Mouse (Mus musculus): ENCODE results near the gene Map4k3. TPM values are rescaled to one million over a fixed set of nuclear protein-coding genes. Genes with fewer than 3 reads are reported as not detected.

The Map4k3 gene
- polyA plus RNA-seq, 1 experiment from 2014 or later = 4.1 TPM

DNA sequence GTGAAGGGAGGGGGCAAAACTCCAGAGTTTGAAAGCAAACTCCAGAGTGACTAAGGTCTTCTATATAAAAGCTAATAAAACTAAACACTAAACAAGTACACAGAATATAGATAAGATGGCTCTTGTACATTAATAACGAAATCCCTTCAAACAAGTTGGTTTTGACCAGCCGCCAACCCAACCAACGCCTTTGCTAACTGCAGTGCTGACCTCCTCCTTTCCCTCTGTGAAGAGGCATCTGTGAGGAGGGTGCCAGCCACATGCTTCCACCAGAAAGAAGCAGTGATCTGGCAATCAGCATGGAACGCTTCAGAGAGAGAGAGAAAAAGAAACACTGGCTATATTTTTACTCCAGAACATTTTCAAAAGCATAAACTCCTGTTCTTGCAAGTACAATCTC lies 21.1 kb downstream of the Map4k3 start:
- Histone ChIP-seq H3K9ac (no peak overlapping the region), H3K27me3 (no peaks in the 10 kb centered on the region), H3K4me2 (no peak overlapping the region), H3K36me3 (replicated peaks) (no peaks in the 10 kb centered on the region), H3K4me3 (replicated peaks) (no peak overlapping the region), H3K4me1 (replicated peaks) (peaks cover 4% of the 10 kb centered on the region), H3K9me3 (replicated peaks) (no peaks in the 10 kb centered on the region), H3K27ac (replicated peaks) (no peak overlapping the region)
- no peak for ATAC-seq (ENCODE audit: insufficient read depth)
- WGBS (ENCODE audit: insufficient replicate concordance) = 57% methylated on average over 4 of the region's 4 CpGs

DNA sequence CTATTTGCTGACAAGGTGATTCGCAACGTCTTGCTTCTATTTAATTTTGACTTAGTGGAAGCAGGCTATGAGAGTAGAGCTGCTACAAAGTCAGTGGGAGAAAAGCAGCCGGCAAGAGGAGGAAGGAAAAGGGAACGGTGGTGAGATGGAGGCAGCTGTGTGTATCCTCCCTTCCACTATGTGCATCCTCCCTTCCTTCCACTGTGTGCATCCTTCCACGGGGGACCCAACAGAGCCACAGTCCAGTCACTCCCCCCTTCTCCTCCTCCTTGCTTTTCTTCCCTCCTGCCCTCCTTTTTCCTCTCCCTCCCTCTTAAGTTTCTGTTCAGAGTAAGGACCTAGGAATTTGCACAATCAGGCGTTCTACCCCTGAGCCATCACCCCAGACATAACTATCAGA lies 21.7 kb downstream of the Map4k3 start:
- Histone ChIP-seq H3K36me3 (replicated peaks) (no peaks in the 10 kb centered on the region), H3K4me2 (no peak overlapping the region), H3K27ac (replicated peaks) (no peak overlapping the region), H3K9ac (no peak overlapping the region), H3K9me3 (replicated peaks) (no peaks in the 10 kb centered on the region), H3K4me3 (replicated peaks) (no peak overlapping the region), H3K4me1 (replicated peaks) (peaks cover 4% of the 10 kb centered on the region), H3K27me3 (no peaks in the 10 kb centered on the region)
- no peak for ATAC-seq (ENCODE audit: insufficient read depth)
- 43% methylated on average over 6 of the region's 6 CpGs for WGBS (ENCODE audit: insufficient replicate concordance)

- no peaks in the 10 kb centered on the region for H3K27me3 ChIP-seq
- H3K4me1 ChIP-seq (replicated peaks) = no peaks in the 10 kb centered on the region; the same call in 1 of the 2 replicates
- no peak overlapping the region for H3K9ac ChIP-seq
- ATAC-seq (ENCODE audit: insufficient read depth) = no peak
- H3K36me3 ChIP-seq (replicated peaks) = no peaks in the 10 kb centered on the region
- H3K9me3 ChIP-seq (replicated peaks) = no peaks in the 10 kb centered on the region
- WGBS (ENCODE audit: insufficient replicate concordance) = 50% methylated on average over 5 of the region's 5 CpGs
- no peak overlapping the region for H3K4me3 ChIP-seq (replicated peaks)
- H3K27ac ChIP-seq (replicated peaks) = no peak overlapping the region
- H3K4me2 ChIP-seq = no peak overlapping the region
These were observed 26.6 kb downstream of the Map4k3 start for GRCm38 (mm10) chr17:80701687-80702086.

- no peak overlapping the region for H3K4me3 ChIP-seq (replicated peaks)
- H3K27ac ChIP-seq (replicated peaks) = no peak overlapping the region
- H3K9ac ChIP-seq = no peak overlapping the region
- no peak overlapping the region for H3K4me2 ChIP-seq
- 0 out of 2 replicates have a peak, but pooled peaks cover 3% of the 10 kb centered on the region for H3K4me1 ChIP-seq (replicated peaks)
- ATAC-seq (ENCODE audit: insufficient read depth) = no peak
- WGBS (ENCODE audit: insufficient replicate concordance) = 49% methylated on average over 7 of the region's 7 CpGs
- no peaks in the 10 kb centered on the region for H3K36me3 ChIP-seq (replicated peaks)
- no peaks in the 10 kb centered on the region for H3K27me3 ChIP-seq
- no peaks in the 10 kb centered on the region for H3K9me3 ChIP-seq (replicated peaks)
These were observed 29.4 kb downstream of the Map4k3 start for GRCm38 (mm10) chr17:80698930-80699329.

- no peak for ATAC-seq (ENCODE audit: insufficient read depth)
- no peaks in the 10 kb centered on the region for H3K9me3 ChIP-seq (replicated peaks)
- no peaks in the 10 kb centered on the region for H3K27me3 ChIP-seq
- H3K36me3 ChIP-seq (replicated peaks) = no peaks in the 10 kb centered on the region
- 59% methylated on average over 12 of the region's 12 CpGs for WGBS (ENCODE audit: insufficient replicate concordance)
- no peak overlapping the region for H3K4me3 ChIP-seq (replicated peaks)
- H3K9ac ChIP-seq = no peak overlapping the region
- no peak overlapping the region for H3K4me2 ChIP-seq
- H3K27ac ChIP-seq (replicated peaks) = no peak overlapping the region
- 0 out of 2 replicates have a peak, but pooled peaks cover 3% of the 10 kb centered on the region for H3K4me1 ChIP-seq (replicated peaks)
These were observed 29.9 kb downstream of the Map4k3 start for GRCm38 (mm10) chr17:80698191-80698901.

DNA sequence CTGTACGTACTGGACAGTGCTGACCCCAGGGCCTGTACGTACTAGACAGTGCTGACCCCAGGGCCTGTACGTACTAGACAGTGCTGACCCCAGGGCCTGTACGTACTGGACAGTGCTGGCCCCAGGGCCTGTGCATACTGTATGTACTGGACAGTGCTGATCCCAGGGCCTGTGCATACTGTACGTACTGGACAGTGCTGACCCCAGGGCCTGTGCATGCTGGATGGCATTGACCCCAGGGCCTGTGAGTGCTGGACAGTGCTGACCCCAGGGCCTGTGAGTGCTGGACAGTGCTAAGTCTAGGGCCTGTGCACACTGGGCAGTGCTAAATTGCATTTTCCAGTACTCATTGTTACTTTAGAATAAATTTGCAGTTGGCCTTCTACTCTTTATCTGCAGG lies 31.3 kb downstream of the Map4k3 start:
- Histone ChIP-seq H3K36me3 (replicated peaks) (no peaks in the 10 kb centered on the region), H3K27me3 (no peaks in the 10 kb centered on the region), H3K9me3 (replicated peaks) (no peaks in the 10 kb centered on the region), H3K4me1 (replicated peaks) (0 out of 2 replicates have a peak, but pooled peaks cover 3% of the 10 kb centered on the region), H3K9ac (no peak overlapping the region), H3K4me2 (no peak overlapping the region), H3K27ac (replicated peaks) (no peak overlapping the region), H3K4me3 (replicated peaks) (no peak overlapping the region)
- 74% methylated on average over 5 of the region's 5 CpGs for WGBS (ENCODE audit: insufficient replicate concordance)
- ATAC-seq (ENCODE audit: insufficient read depth) = no peak

GRCm38 (mm10) chr17:80696210-80696609 lies 32.1 kb downstream of the Map4k3 start:
- Histone ChIP-seq H3K9ac (no peak overlapping the region), H3K36me3 (replicated peaks) (no peaks in the 10 kb centered on the region), H3K4me3 (replicated peaks) (no peak overlapping the region), H3K4me1 (replicated peaks) (0 out of 2 replicates have a peak, but pooled peaks cover 3% of the 10 kb centered on the region), H3K27me3 (no peaks in the 10 kb centered on the region), H3K4me2 (no peak overlapping the region), H3K9me3 (replicated peaks) (no peaks in the 10 kb centered on the region), H3K27ac (replicated peaks) (no peak overlapping the region)
- no peak for ATAC-seq (ENCODE audit: insufficient read depth)
- WGBS (ENCODE audit: insufficient replicate concordance) = 74% methylated on average over 6 of the region's 6 CpGs

DNA sequence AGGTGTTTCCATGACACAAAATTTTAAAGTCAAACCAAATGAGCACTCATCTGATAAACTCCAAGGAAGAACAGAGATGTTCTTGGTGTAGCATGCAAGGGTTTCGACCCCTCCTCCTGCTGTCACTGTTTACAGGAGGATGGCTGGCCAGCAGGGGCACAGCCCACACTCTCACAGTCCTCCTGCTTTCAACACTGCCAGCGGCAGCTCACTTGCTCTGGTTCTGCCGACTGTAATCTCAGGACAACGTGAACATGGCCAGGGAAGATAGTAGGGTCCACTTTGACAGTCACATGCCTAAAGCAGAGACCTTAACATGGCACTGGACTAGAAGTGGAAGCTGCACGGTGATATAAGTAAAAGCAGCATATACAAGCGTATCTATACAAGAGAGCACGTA lies 34.6 kb downstream of the Map4k3 start:
- ATAC-seq (ENCODE audit: insufficient read depth) = no peak
- H3K27ac ChIP-seq (replicated peaks) = no peak overlapping the region

GRCm38 (mm10) chr17:80692183-80692582 lies 36.1 kb downstream of the Map4k3 start:
- Histone ChIP-seq H3K9ac (no peak overlapping the region), H3K27me3 (no peaks in the 10 kb centered on the region), H3K4me3 (replicated peaks) (no peak overlapping the region), H3K4me1 (replicated peaks) (0 out of 2 replicates have a peak, but pooled peaks cover 7% of the 10 kb centered on the region), H3K9me3 (replicated peaks) (no peaks in the 10 kb centered on the region), H3K36me3 (replicated peaks) (no peaks in the 10 kb centered on the region), H3K4me2 (no peak overlapping the region), H3K27ac (replicated peaks) (no peak overlapping the region)
- WGBS (ENCODE audit: insufficient replicate concordance) = 57% methylated on average over 13 of the region's 13 CpGs
- no peak for ATAC-seq (ENCODE audit: insufficient read depth)

More for the DNA sequence above, 34.6 kb downstream of the Map4k3 start:
- Histone ChIP-seq H3K36me3 (replicated peaks) (no peaks in the 10 kb centered on the region), H3K4me3 (replicated peaks) (no peak overlapping the region), H3K4me2 (no peak overlapping the region), H3K4me1 (replicated peaks) (0 out of 2 replicates have a peak, but pooled peaks cover 5% of the 10 kb centered on the region), H3K9me3 (replicated peaks) (no peaks in the 10 kb centered on the region), H3K27me3 (no peaks in the 10 kb centered on the region), H3K9ac (no peak overlapping the region)
- 52% methylated on average over 7 of the region's 7 CpGs for WGBS (ENCODE audit: insufficient replicate concordance)

GRCm38 (mm10) chr17:80688701-80689100 lies 39.6 kb downstream of the Map4k3 start:
- 0 out of 2 replicates have a peak, but pooled peaks cover 4% of the 10 kb centered on the region for H3K4me1 ChIP-seq (replicated peaks)
- H3K4me2 ChIP-seq = no peak overlapping the region
- WGBS (ENCODE audit: insufficient replicate concordance) = 74% methylated on average over 11 of the region's 11 CpGs
- no peak overlapping the region for H3K9ac ChIP-seq
- no peaks in the 10 kb centered on the region for H3K27me3 ChIP-seq
- H3K9me3 ChIP-seq (replicated peaks) = no peaks in the 10 kb centered on the region
- no peaks in the 10 kb centered on the region for H3K36me3 ChIP-seq (replicated peaks)
- no peak overlapping the region for H3K4me3 ChIP-seq (replicated peaks)
- ATAC-seq (ENCODE audit: insufficient read depth) = no peak
- H3K27ac ChIP-seq (replicated peaks) = no peak overlapping the region

GRCm38 (mm10) chr17:80686066-80686465 lies 42.2 kb downstream of the Map4k3 start:
- Histone ChIP-seq H3K36me3 (replicated peaks) (no peaks in the 10 kb centered on the region), H3K9ac (no peak overlapping the region), H3K4me2 (no peak overlapping the region), H3K27ac (replicated peaks) (no peak overlapping the region), H3K27me3 (no peaks in the 10 kb centered on the region), H3K4me3 (replicated peaks) (no peak overlapping the region), H3K9me3 (replicated peaks) (no peaks in the 10 kb centered on the region), H3K4me1 (replicated peaks) (0 out of 2 replicates have a peak, but pooled peaks cover 4% of the 10 kb centered on the region)
- no peak for ATAC-seq (ENCODE audit: insufficient read depth)
- WGBS (ENCODE audit: insufficient replicate concordance) = 68% methylated on average over 5 of the region's 5 CpGs

All from liver, embryonic 15.5 days (tissue).